Mouse (Mus musculus) neural tube, embryonic 15.5 days (tissue): ENCODE measurements at regions not wholly inside any gene's neighbourhood (a gene's known extent, or its start where the extent isn't known, plus 50 kb on each side); places are given as distances from the start of the nearest gene placed in this dataset.

Experiments
- ATAC-seq: fragments of 200-750 bp; cut with Nextera tagmentation; 2 replicates; pipeline ENCODE4 v1.8.0; 2017; ENCODE audit warnings: mild to moderate bottlenecking, moderate TSS enrichment, moderate library complexity; ENCODE audit not compliant: low FRiP score
- H3K27ac ChIP-seq: fragments of 300-500 bp; sonication (generic); replicated peaks from 2 replicates; pipeline ENCODE4 v1.5.1; 2015; ENCODE audit warnings: mild to moderate bottlenecking, inconsistent platforms
- H3K27me3 ChIP-seq: fragments of 300-500 bp; sonication (generic); replicated peaks from 2 replicates; pipeline ENCODE4 v1.6.1; 2015; ENCODE audit warnings: inconsistent platforms
- H3K36me3 ChIP-seq: fragments of 300-500 bp; sonication (generic); 2 replicates; pipeline ENCODE4 v1.6.1; 2015; ENCODE audit warnings: inconsistent platforms
- H3K4me1 ChIP-seq: fragments of 300-500 bp; sonication (generic); 2 replicates; pipeline ENCODE4 v1.6.1; 2015; ENCODE audit warnings: inconsistent platforms
- H3K4me2 ChIP-seq: fragments of 300-500 bp; sonication (generic); 2 replicates; pipeline ENCODE4 v1.6.1; 2015; ENCODE audit warnings: inconsistent platforms, mild to moderate bottlenecking, moderate library complexity
- H3K4me3 ChIP-seq: fragments of 300-500 bp; sonication (generic); replicated peaks from 2 replicates; pipeline ENCODE4 v1.5.1; 2015; ENCODE audit warnings: mild to moderate bottlenecking, inconsistent platforms
- H3K9ac ChIP-seq: fragments of 300-500 bp; sonication (generic); replicated peaks from 2 replicates; pipeline ENCODE4 v1.6.1; 2015; ENCODE audit warnings: mild to moderate bottlenecking, inconsistent platforms
- H3K9me3 ChIP-seq: fragments of 300-500 bp; sonication (generic); replicated peaks from 2 replicates; pipeline ENCODE4 v1.6.1; 2016; ENCODE audit warnings: inconsistent platforms
- WGBS: fragments of 180-500 bp; shearing (Covaris S2); methylation state at CpG from one replicate; pipeline ENCODE4 v1.1.7; 2015; ENCODE audit warnings: mixed read lengths; 5-methylcytosine and 5-hydroxymethylcytosine counted together

DNA sequence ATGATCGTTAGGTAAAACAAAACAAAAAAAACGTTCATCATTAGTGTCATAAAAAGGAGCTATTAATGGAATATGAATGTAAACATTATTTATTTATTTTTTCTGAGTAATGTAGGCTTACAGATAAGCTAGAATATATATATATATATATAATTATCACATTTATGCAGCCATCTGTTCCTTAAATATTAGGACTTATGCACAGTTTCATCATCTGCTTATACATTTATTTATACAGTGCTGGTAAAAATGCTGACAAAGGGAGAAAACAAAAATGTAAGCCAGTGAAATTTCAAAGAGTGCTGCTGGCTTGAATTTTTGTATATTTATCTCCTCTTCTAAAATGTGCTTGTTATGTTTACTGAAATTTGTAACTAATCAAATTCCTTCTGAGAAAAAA is 4841.7 kb upstream of the Gm7489 start:
- no peaks in the 10 kb centered on the region for H3K4me1 ChIP-seq
- H3K27ac ChIP-seq: no peak overlapping the region
- H3K4me3 ChIP-seq: no peak overlapping the region
- no peak for ATAC-seq
- WGBS: 63% methylated on average over 2 of the region's 2 CpGs
- H3K36me3 ChIP-seq: no peaks in the 10 kb centered on the region
- no peaks in the 10 kb centered on the region for H3K9me3 ChIP-seq
- H3K9ac ChIP-seq: no peak overlapping the region
- H3K4me2 ChIP-seq: no peak overlapping the region
- H3K27me3 ChIP-seq: no peaks in the 10 kb centered on the region

DNA sequence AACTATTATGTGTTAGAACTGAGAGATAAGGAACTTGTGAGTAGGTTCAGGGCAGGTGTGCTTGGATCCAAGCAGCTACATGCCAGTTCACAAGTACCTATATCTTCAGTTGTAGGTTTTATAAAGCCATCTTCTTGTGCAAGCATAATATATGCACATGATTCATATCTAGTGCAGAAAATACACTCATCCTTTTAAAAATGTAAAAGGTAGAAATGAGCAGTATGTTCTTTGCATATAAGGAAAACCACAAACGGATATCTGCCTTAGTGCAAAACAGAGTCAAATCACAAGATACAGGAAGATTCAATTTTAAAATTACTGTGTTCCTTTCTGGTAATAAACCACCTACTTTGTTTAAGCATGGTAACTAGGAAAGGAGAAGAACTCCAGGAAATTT is 4819.6 kb upstream of the Gm7489 start:
- Histone ChIP-seq H3K9me3 (no peaks in the 10 kb centered on the region), H3K9ac (no peak overlapping the region), H3K27ac (no peak overlapping the region), H3K36me3 (no peaks in the 10 kb centered on the region), H3K27me3 (no peaks in the 10 kb centered on the region), H3K4me2 (no peak overlapping the region), H3K4me3 (no peak overlapping the region), H3K4me1 (no peaks in the 10 kb centered on the region)
- no peak for ATAC-seq
- WGBS: 85% methylated on average over 1 of the region's 1 CpGs

DNA sequence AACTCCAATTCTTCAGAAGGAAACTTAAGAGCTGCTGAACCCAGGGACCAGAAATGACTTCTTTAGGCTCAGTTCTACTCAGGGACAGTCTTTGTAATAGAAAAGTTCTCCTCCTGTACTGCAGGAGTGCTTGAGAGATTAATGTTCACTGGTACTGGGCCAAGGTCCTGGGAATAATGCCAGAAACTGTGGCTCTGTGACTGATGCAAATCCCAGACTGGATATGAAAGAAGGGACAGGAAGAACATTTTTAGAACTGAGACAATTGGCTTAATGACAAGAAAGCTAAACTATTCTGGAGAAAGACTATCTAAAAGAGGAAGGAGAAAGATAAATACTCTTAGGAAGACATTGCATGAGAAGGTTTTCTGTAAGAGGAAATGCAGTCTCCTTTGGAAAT is 4818.8 kb upstream of the Gm7489 start:
- H3K9me3 ChIP-seq: no peaks in the 10 kb centered on the region
- peak; percentile 68; the same call in 1 of the 2 replicates for ATAC-seq
- H3K36me3 ChIP-seq: no peaks in the 10 kb centered on the region
- no peak overlapping the region for H3K4me2 ChIP-seq
- no peak overlapping the region for H3K9ac ChIP-seq
- H3K4me1 ChIP-seq: no peaks in the 10 kb centered on the region
- H3K27ac ChIP-seq: no peak overlapping the region
- H3K27me3 ChIP-seq: no peaks in the 10 kb centered on the region
- H3K4me3 ChIP-seq: no peak overlapping the region

DNA sequence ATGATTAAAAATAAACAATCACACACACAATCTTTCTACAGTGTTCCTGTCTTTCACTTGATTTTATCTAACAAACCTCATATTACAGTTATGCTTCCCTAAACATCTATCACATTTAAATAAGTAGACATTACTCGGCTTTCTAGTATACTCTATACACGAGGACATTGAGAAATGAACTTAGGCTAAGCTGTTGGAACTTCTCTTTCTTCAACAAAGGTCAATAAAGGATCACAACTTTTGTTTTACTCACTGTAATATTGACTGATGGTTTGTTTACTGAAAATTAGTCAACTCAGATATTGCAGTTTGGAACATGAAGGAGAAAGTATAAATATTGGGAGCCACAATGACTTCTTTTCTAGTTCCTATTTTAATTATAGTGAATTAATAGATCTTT is 4818.3 kb upstream of the Gm7489 start:
- ATAC-seq: no peak
- WGBS: 72% methylated on average over 2 of the region's 2 CpGs
- no peaks in the 10 kb centered on the region for H3K4me1 ChIP-seq
- H3K4me3 ChIP-seq: no peak overlapping the region
- no peak overlapping the region for H3K27ac ChIP-seq
- no peak overlapping the region for H3K4me2 ChIP-seq
- H3K9ac ChIP-seq: no peak overlapping the region
- no peaks in the 10 kb centered on the region for H3K36me3 ChIP-seq
- H3K27me3 ChIP-seq: no peaks in the 10 kb centered on the region
- no peaks in the 10 kb centered on the region for H3K9me3 ChIP-seq
